Mouse (Mus musculus) ES-E14 (cell line): ENCODE measurements around the gene Rab4b.

ENCODE experiments used
- CHD2 ChIP-seq: IDR thresholded peaks from 2 replicates; pipeline ENCODE4 v1.6.1; 2014; ENCODE audit warnings: mild to moderate bottlenecking, low read depth, low read length, inconsistent platforms
- HCFC1 ChIP-seq: IDR thresholded peaks from 2 replicates; pipeline ENCODE4 v1.6.1; 2012; ENCODE audit warnings: low read length, inconsistent platforms, borderline replicate concordance; ENCODE audit not compliant: insufficient read depth
- MAFK ChIP-seq: IDR thresholded peaks from 2 replicates; pipeline ENCODE4 v1.6.1; 2014; ENCODE audit warnings: mild to moderate bottlenecking, low read depth, low read length, inconsistent platforms; ENCODE audit not compliant: insufficient read depth
- ZNF384 ChIP-seq: IDR thresholded peaks from 2 replicates; pipeline ENCODE4 v1.6.1; 2012; ENCODE audit warnings: low read depth, low read length, inconsistent platforms

DNA sequence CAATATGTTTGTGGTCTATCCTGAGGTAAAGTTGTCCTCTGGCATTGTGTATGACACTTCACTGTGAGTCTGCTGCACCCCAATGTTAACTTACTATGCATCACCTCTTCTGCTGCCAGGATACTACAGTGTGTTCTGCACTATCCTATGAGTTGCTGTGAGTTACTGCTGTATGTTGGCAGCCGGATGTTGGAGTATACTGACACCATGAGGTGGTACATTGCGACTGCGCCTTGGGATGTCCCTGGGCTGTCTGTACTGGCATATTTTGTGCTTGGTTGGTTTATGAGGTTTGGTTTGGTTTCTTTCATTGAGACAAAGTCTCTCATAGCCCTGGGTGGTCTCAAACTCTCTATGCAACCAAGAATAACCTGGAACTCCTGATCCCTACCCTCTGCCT is 50.5 kb downstream of the Rab4b start:
- TF ChIP-seq HCFC1 (no peak), MAFK (no peak), CHD2 (no peak), ZNF384 (no peak)
